Mouse (Mus musculus): ENCODE results near the gene Zscan20.

Zscan20 gene

DNA sequence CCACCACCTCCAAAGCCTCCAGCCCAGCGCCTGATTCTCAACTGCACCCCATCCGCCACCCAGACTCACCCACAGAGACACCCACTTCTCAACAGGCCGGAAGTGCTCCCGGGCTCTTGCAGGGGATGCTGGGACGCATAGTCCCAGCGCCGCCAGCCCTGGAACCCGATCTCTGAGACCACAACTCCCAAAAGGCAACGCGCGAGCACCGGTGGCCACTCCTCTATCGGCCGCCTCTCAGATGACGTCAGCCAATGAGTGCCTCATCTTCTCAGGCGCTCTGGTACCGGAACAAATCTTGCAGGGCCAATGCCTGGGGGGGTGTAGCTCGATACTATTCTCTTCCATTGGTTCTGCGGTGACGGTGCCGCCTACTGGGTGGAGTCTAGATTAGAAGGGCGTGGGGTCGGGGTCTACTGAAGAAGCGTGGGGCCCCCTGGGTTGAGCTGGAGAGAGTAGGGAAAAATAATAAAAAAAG is at the start of gene Zscan20:
TSS of gene Zscan20 (minus strand) at position 174 of the 478 bp plus-strand sequence.
- peak; percentile 91 to 95 for DNase-seq

DNA sequence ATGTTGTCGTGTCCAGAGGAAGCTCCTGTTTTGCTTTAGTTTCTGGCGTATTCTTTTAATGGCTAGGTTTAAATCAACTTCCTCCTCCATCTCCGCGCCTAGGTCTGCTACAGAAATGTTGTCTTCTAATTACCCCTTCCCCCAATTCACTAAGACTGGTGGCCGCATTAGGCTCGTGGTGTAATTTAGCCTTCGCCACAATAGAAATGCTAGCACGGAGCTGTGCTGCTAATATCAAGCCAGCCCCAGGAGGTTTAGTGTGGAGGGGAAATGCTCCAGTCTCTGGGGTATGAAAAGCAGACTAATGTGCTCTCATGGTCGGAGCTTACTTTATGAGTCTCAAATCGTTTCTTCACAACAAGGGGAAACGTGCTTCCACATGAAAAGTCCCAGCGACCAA is 45.5 kb upstream of the Zscan20 start:
- DNase-seq: peak in 1 of 2 experiments; percentile 43

DNA sequence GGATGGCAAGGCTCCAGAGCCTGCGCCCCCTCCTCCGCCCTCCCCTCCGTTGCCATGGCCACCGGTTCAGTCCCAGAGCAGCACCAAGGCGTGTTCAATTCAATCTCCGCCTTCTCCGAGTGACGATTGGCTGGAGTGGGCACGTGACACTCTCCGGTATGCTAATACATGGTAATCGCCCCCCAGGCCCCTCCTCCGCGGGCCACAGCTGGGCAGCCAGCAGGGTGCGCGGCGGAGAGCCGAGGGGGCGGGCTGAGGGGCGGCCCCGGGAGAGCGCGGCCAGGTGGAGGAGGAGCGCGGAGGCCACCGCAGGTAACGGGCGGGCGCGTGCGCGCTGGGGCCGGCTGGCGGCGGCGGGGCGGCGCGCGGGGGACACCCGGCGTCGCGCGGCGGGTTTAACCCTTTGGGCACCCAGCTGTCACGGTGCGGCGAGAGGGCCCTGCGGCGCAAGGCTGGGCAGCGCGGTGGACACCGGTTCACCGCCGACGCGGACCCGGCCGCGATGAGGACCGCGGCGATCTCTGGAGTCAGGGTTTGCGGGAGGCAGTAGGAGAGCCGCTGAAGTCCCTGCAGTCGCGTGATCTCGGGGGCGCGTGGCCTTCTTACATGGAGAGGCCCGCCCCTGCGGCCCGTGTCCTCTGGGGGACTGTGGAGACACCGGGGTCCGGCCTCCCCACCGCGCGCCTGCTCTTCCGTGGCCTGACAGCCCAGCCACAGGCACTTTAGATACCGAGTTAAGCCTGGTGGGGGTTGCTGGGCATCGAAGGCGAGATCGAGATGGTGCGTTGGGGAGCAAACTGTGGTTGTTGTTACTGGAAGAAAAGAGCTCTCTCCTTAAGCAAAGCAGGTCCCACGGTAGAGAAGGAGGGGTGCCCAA is 44.8 kb upstream of the Zscan20 start, which contains the start of gene Phc2:
TSS of gene Phc2 (plus strand) at position 198 of the 877 bp plus-strand sequence.
- DNase-seq: peak; percentile 96

DNA sequence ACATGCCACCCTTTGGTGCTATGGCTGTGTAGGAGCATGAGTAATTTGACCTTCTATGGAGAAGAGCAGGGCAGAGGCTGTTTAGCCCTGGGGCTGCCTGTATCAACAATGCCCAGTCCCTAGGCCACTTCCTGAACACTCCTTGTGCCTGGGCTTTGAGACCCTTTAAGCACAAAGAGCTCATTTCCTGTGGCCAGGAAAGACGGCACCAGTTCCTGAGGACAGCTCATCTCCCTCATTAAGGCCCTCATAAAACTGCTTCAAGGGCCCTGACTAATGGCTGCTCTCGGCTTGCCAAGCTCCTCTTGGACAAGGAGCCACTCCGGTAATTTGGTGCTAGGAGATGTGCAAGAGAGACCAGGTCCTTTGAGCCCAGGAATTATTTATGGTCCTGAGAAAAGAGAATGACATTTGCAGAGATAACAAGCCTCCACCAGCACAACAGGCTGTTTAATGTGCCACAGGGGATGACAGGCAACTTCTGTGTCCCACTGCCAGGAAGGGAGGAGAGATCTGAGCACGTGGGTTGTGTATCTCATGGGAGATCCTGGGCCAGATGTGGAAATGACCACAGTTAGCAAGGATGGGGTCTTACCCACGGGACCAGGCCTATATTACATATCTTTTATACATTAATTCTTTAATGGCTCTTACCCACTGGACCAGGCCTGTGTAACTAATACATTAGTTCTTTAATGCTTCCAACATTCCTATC is 42.8 kb upstream of the Zscan20 start:
- peak; percentile 32 to 37 for DNase-seq

DNA sequence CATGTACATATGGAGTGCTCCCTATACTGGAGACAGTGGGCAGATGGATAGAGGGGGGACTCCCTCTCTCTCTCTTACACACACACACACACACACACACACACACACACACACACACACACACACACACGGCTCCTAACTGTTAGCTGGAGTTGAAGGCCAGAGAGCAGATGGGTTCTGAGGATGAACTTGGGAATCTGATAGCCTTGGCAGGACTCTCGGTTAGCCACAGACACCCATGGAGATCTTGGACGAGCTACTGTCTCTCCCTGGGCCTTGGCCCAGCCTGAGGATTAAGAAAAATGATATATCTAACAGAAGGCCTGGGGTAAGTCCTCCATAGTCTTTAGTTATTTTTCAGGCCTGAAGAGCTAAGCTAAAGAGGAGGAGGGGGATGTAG is 41.6 kb upstream of the Zscan20 start:
- peak; percentile 81 to 84 for DNase-seq

DNA sequence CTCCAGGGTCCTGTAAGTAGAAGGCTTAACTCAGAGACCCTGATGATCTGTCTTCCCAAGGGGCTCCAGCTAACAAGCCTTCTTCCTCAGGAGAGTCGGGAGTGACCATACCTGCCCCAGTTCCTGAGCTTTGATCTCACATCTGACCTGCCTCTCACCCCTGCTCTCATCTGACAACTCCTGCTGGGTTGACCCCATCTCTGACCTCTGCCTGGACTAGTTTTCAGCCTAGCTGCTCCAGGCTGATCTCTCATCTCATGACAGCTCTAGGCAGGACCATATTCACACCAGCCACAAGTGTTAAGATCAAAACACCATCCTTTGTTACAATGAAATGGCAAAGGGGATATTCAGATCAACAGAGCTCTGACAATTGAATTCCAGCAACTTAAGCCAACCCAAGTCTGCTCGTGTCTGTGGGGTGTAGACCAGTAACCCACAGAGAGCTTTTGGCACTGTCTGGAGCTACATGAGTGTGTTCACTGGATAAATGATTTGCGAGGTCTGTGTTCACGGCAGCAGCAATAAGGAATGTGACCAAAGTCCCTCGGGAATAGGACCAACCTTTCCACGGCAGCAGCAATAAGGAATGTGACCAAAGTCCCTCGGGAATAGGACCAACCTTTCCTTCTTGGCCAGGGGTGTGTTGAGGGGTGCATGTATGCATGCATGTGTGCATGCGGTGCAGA is 38.8 kb upstream of the Zscan20 start:
- DNase-seq: no peak

DNA sequence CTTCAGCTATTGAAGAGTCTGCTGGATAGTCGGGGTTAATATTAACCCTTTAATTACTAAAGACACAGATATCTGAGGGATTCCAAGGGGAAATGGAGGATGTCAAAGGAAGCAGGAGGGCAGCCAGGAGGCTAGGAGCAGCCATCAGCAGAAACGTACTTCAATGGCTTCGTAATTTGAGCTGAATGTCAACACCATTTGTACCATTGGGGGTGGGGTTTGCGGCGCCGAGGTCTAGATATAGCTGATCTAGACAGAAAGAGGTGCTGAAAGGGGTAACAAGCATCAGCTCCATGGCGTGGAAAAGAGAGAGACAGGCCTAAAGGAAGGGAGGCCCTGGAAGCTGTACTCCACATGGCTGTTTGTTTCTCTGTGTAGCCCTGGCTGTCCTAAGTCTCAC is 36.9 kb upstream of the Zscan20 start:
- no peak for DNase-seq

DNA sequence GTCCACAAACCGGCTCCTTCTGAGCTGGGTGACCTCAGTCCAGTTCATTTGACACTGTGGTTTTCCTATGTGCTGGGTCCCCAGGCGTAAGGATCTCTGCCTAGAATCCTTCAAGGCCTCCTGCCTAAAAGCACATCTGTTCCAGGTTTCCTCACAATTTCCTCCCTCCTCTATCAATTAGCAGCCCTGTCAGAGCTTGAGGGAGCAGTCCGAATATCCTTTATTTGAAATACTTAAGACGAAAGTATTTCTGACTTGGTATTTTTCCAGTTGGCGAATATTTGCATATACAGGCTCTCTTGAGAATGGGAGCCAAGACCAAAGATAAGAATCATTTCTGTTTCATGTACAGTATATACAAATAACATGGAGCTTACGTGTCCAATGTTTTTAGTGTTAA is 36.0 kb upstream of the Zscan20 start:
- no peak for DNase-seq

DNA sequence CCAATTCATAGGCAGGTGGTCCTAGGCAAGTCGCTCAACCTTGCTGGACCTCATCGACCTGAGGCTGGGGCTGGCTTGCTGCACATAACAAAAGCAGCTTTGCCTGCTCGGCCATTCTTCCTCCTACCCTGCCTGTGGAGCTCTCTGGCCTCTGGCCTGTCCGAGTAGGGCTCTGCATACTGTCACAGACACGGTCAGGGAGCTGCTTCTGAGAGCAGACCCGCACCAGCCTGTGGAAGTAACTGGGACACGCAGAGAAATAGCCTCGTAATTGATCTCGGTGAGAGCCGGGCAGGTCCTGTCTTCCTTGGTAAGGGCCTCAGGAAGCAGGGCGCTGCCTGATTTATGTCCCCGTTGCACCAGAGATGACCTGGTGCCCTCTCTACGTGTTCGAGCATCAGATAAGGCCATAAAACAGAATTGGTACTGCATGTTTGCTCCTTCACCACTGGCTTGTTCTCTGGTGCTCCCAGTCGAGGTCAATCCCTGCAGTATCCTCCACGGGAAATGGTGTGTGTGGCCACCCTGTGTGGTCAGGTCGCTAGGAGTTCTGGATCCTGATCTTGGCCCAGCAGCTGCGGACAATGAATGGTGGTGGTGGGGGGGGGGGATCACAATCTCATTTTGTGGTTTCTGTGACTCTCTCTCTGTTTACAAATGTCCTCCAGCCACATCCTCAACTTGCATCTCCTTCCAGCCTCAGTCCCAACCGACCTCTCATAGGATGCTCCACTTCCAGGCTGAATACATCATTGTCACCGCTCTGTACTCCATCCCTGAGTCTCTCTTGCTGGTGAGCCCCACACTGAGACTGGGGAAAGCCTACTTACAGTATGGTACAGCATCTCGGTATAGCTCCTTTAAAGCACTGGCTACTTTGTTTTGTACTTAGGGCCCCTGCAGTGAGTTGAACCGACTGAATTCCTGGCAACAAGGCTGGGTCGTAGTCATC is 32.1 kb upstream of the Zscan20 start:
- DNase-seq: no peak

DNA sequence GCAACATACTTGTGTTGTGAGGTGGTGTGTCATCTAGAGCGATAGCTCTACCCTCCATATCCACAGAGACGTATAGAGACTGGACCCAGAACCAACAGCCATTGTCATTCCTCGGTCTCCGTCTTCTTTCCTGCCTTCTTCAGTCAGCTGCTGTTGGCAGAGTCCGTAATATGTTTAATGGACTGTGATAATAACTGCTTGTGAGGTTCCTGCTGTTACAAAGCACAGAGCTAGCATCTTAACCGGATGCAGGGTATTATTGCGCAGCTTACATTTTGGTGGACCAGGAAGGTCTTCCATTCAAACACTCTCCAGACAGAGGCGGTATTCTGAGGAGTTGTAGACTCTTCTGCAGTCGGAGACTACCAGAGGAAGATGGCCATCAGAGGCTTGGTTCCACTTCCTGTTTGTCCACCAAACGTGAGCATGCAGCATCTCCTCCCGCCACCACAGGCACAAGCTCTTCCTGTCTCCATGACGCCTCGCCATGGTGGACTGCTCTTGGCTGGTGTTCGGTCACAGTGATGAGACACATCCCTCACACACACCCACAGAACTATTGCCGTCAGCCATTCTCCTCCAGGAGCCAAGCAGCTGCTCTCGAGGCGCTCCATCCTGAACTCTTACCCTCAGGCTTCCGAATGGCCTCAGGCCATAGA is 28.5 kb upstream of the Zscan20 start:
- DNase-seq: no peak

DNA sequence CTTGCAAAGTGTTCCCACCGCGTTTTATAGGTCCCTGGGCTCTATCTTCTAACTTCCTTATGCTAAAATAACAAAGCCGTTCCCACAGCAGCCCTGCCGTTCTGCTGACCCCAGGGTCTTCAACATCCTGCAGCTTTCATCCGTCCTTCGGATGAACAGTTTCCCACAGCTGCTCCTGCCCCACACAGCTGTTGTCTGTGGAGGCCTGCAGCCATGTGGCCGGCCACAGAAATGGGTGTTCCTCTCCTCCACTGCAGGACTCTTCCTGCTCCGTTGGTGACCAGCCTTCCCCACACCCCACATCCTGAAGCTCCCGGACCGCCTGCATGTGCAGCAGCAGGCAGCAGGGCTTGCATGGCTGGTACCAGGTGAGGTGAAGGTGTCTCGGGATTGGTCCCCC is 27.4 kb upstream of the Zscan20 start:
- DNase-seq: no peak

DNA sequence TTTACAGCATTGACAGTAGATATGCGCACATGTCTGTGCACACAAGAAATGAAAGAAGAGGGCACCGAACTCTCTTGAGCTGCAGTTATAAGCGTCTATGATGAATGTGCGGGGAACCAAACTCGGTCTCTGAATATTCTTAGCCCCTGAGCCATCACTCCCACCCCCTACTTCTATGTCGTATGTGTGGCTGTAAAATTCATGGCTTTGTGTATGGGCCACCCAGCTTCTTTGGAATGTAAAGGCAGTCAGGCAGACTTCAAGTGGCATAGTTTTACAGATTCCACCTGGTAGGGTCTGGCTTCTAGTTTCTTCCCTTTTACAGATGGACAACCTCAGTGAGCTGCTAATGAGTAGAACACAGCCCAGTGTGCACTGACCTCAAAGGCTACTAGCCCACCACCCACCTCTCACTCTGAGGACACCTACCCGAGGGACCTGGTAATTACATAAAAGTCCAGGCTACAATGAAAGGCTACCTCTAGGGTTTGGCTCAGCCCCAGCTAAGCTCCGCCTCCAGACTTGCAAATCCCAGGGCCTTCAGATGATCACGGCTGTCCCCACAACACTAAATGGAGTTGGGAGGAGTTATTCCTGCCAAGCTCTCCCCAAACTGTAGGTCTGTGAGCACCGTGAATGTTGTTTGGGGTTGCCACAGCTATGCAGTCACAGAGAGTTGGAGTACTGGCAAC is 26.1 kb upstream of the Zscan20 start:
- no peak for DNase-seq

DNA sequence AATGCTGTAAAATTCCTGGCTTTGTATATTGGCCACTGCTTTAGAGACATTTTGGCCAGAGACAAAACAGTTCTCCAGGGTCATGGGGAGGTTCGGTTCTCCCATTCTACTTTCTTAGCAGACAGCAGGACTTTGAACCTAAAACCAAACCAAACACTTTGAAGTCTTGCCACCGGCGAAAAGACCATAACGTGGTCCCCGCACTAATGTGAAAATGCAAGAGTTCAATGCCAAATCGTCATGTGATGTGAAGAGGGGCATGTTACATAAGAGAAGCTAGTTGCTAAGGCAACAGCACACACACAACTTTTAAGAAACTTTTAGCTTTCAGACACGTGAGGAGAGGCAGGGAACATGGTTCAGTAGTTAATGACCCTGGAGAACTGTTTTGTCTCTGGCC is 25.6 kb upstream of the Zscan20 start:
- DNase-seq: no peak

DNA sequence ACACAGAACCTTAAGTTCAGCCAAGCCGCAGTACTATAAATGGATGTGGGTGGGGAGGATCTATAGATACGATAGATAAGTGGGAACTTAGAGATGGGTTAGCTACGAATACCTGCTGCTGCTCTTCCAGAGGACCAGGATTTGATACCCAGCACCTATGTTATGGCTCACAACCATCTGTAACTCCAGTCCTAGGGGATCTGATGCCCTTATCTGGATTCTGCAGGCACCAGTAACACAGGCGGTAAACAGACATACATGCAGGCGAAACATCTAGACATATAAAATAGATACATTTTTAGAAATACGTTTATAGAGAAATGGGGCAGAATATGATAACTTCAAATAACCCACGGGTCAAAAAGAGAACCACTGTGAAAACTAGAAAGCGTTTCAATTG is 11.2 kb upstream of the Zscan20 start:
- no peak for DNase-seq

DNA sequence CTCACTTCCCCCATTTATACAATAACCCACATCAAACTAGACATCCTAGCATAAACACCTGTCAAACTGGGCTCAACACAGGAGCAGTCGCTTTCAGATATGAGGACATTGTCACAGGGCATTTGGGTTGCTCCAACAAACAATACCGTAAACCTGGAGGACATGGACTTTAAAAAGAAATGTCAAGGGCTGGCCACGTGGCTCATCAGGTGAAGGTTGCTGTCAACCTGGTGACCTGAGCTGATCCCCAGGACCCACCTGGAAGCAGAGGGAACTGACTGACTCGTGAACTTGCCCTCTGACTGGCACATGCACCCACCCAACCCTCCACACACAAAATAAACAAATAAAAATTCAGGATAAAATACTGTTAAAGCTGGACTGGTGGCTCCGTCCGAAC is 10.7 kb upstream of the Zscan20 start:
- DNase-seq: no peak

DNA sequence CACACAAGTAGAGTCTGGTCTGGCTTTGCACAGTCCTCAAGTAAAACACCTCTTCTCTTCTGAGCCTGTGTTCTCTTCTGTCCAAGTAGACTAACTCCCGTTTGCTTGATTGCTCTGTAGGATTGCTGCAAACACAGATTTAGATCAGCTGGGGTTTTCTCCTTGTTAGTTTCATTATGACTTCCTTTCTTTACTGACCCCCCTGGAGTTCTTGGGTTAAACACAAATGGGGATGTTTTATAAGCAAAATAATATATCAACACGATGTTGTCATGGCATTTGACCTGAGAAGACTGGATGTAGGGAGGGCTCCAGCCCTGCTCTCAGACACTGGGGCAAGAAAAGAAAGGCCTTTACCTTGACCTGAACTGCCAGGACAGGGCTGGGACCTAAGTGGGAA is 9.1 kb upstream of the Zscan20 start:
- no peak for DNase-seq

DNA sequence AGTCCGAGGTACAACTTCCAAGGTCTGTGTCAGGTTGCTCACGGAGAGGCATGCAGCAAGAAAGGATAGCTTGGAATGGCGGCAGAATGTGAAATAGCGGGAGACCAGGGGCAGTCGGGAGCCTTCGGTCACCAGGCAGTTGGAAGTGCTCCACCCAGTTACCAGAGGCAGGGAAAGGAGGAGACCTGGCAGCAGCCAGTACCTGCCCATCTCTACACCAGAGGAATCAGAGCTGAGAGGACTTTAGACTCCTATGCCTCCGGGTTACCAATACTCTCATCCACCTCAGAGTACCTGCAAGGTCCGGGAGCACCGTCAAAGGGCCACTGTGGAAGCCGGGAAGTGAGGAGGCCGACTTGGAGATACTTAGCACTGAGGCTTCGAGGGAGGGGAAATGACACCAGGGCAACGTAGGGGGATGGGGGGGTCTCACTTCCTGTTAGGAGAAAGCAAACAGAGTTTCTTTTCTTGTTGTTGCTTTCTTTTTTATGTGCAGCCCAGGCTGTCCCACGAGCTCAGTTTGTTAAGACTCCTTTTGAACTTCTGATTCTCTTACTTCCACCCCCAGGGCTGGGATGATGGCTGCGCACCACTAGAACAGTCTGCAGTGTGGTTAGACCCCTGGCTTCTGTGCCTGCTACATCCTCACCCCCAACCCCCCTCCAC is 8.5 kb upstream of the Zscan20 start, which contains the start of gene Tlr12:
TSS of gene Tlr12 (minus strand) at position 374 of the 666 bp plus-strand sequence.
- no peak for DNase-seq

DNA sequence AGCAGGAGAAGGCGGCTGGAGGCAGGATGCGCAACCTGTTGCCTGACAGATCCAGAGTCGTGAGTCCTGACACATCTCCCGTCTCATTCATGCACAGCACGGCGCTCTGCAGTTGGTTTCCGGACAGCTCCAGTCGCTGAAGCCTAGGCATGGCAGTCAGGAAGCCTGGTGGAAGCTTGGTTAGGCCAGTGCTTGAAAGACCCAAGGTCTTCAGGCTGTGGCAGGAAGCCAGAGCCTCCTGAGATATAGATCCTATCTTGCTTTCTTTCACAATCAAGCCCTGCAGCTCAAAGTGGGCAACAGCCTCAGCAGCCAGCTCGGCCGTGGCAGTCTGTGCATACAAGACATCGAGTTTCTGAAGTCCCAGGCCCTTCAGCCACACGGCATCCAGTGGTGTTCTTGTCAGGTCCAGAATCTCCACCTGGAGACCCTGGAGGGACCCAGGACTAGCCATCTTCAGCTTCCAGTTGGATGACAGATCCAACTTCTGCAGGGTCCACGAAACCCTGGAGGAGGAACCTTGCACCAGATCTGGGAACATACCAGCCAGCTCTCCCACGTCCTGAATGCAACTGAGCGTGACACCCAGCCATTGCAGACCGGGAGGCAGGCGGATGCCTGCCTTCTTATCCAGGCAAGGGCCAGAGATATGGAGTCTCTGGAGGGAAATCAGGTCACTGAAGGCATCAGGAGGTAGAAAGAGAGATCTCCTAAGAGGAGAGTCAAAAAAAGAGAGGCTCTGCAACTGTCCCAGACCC is 7.6 kb upstream of the Zscan20 start:
- DNase-seq: no peak

DNA sequence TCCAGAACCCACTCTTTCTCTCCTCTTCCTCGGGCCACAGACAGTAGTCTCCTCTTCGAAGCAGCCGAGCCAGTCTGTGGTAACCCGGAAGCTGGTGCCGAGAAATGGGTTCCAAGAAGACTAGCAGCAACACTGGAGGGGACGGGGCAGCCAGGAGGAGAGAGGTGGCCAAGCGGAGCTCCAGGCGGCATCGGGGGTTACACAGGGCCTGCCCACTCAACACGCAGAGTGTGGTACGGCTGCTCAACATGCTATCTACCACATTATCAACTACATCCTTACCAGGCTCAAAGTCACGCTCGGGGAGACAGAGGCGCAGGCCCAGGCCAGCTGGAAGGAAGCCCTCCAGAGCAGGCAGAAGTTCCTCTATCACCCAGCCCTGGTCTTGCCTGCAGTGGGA is 5.9 kb upstream of the Zscan20 start:
- no peak for DNase-seq
